Mouse (Mus musculus) stomach, embryonic 16.5 days (tissue): ENCODE measurements at regions not wholly inside any gene's neighbourhood (a gene's known extent, or its start where the extent isn't known, plus 50 kb on each side); places are given as distances from the start of the nearest gene placed in this dataset.

Experiments
- ATAC-seq: fragments of 200-750 bp; cut with Nextera tagmentation; 2 replicates; pipeline ENCODE4 v1.8.0; 2017; ENCODE audit warnings: moderate number of reproducible peaks, moderate TSS enrichment; ENCODE audit not compliant: insufficient read depth, low FRiP score
- H3K27ac ChIP-seq: fragments of 300-500 bp; sonication (generic); 2 replicates; pipeline ENCODE4 v1.5.1; 2014; ENCODE audit warnings: low read length
- H3K27me3 ChIP-seq: fragments of 300-500 bp; sonication (generic); 2 replicates; pipeline ENCODE4 v1.6.1; 2014; ENCODE audit warnings: low read length, control low read depth, mixed read lengths; ENCODE audit not compliant: control insufficient read depth, insufficient read depth
- H3K36me3 ChIP-seq: fragments of 300-500 bp; sonication (generic); 2 replicates; pipeline ENCODE4 v1.6.1; 2014; ENCODE audit warnings: low read length; ENCODE audit not compliant: control insufficient read depth, insufficient read depth
- H3K4me1 ChIP-seq: fragments of 300-500 bp; sonication (generic); 2 replicates; pipeline ENCODE4 v1.6.1; 2014; ENCODE audit warnings: low read length, control low read depth, mixed read lengths; ENCODE audit not compliant: control insufficient read depth, insufficient read depth
- H3K4me2 ChIP-seq: fragments of 300-500 bp; sonication (generic); 2 replicates; pipeline ENCODE4 v1.6.1; 2014; ENCODE audit warnings: low read depth, low read length, mixed read lengths
- H3K4me3 ChIP-seq: fragments of 300-500 bp; sonication (generic); replicated peaks from 2 replicates; pipeline ENCODE4 v1.5.1; 2014; ENCODE audit warnings: mild to moderate bottlenecking, low read length
- H3K9ac ChIP-seq: fragments of 300-500 bp; sonication (generic); 2 replicates; pipeline ENCODE4 v1.6.1; 2014; ENCODE audit warnings: low read length
- H3K9me3 ChIP-seq: fragments of 300-500 bp; sonication (generic); replicated peaks from 2 replicates; pipeline ENCODE4 v1.6.1; 2016; ENCODE audit warnings: low read length, control low read depth; ENCODE audit not compliant: control insufficient read depth
- WGBS: fragments of 180-500 bp; shearing (Covaris S2); extraction: QIAGEN DNeasy Blood & Tissue Kit; methylation state at CpG from one replicate; pipeline ENCODE4 v1.1.7; 2014; 5-methylcytosine and 5-hydroxymethylcytosine counted together

- 70% methylated on average over 2 of the region's 2 CpGs for WGBS
- Histone ChIP-seq H3K9ac (no peak overlapping the region), H3K4me1 (peaks cover 3% of the 10 kb centered on the region; the same call in 1 of the 2 replicates), H3K36me3 (no peaks in the 10 kb centered on the region), H3K27ac (no peak overlapping the region), H3K4me2 (no peak overlapping the region), H3K9me3 (no peaks in the 10 kb centered on the region), H3K4me3 (no peak overlapping the region), H3K27me3 (no peaks in the 10 kb centered on the region)
- no peak for ATAC-seq
Measured at GRCm38 (mm10) chr11:19138831-19139230, 120.0 kb upstream of the Meis1 start.

DNA sequence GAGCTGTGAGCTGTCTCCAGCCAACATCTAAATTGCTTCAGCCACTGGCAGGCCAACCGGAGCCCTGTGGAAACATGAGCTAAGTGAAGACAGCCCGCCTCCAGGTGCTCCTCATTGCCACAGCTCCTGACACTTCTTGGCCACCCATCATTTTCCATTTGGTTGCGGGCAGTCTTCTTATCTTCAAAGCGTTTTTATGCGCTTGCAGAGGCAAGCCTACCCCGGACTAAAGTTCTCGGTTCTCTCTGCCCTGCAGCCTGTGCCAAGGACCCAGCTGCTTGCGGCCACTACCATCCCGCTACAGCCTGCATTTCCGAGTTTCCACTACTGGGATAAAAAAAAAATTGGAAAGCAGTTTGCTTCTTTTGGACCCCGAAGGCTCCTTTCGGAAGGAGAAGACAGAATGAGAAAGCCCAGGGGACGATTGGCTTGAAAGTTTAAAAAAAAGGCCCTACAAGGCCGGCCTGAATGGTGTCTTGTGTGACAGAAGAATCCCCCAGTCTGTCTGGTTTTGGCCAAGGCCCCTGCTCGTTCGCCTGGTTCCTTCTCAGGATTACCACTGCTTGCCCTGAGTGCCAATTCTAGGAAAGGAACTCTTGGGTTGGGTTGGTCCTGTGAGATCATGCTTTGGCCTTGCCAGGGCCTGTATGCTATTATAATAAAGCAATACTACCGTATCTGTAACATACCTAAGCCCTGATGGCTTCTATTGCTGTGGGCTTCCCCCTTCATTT lies 124.6 kb upstream of the Meis1 start:
- Histone ChIP-seq H3K9ac (no peak overlapping the region), H3K4me1 (peaks cover 3% of the 10 kb centered on the region; the same call in 1 of the 2 replicates), H3K36me3 (no peaks in the 10 kb centered on the region), H3K27me3 (no peaks in the 10 kb centered on the region), H3K9me3 (no peaks in the 10 kb centered on the region), H3K4me2 (no peak overlapping the region), H3K4me3 (no peak overlapping the region), H3K27ac (no peak overlapping the region)
- no peak for ATAC-seq
- 66% methylated on average over 17 of the region's 17 CpGs for WGBS

GRCm38 (mm10) chr11:19144506-19144905 lies 125.7 kb upstream of the Meis1 start:
- no peak for ATAC-seq
- Histone ChIP-seq H3K27ac (no peak overlapping the region), H3K36me3 (no peaks in the 10 kb centered on the region), H3K9ac (no peak overlapping the region), H3K4me1 (no peaks in the 10 kb centered on the region), H3K4me2 (no peak overlapping the region), H3K9me3 (no peaks in the 10 kb centered on the region), H3K4me3 (no peak overlapping the region), H3K27me3 (no peaks in the 10 kb centered on the region)
- WGBS, result 82% methylated on average over 6 of the region's 6 CpGs

GRCm38 (mm10) chr11:19145263-19145662 lies 126.5 kb upstream of the Meis1 start:
- WGBS, result 75% methylated on average over 9 of the region's 9 CpGs

DNA sequence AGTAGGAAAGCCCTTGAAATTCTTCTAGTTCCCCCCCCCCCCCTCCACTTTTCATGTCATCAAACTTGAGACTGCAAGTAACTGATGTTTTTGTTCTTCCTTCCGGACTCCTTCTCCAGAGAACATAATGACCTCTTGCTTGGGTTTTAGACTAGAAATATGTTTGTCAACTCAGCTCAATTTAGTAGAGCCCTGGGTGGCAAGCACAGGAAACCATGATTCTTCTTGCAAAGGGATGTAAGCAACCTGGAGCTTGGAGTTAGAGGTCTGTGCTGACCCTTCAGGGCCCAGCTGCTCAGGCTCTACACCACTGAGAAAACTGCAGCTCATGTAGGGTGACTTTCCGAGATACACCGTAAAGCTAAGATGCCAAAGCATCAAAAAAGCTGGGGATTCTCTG lies 127.2 kb upstream of the Meis1 start:
- no peak for ATAC-seq
- no peak overlapping the region for H3K9ac ChIP-seq
- 65% methylated on average over 3 of the region's 3 CpGs for WGBS

More at GRCm38 (mm10) chr11:19145263-19145662, 126.5 kb upstream of the Meis1 start:
- no peak for ATAC-seq
- Histone ChIP-seq H3K4me2 (no peak overlapping the region), H3K36me3 (no peaks in the 10 kb centered on the region), H3K4me3 (no peak overlapping the region), H3K27me3 (no peaks in the 10 kb centered on the region), H3K27ac (no peak overlapping the region), H3K4me1 (no peaks in the 10 kb centered on the region), H3K9ac (no peak overlapping the region), H3K9me3 (no peaks in the 10 kb centered on the region)

GRCm38 (mm10) chr11:19151026-19151425 lies 132.2 kb upstream of the Meis1 start:
- Histone ChIP-seq H3K27me3 (no peaks in the 10 kb centered on the region), H3K36me3 (no peaks in the 10 kb centered on the region), H3K4me1 (no peaks in the 10 kb centered on the region), H3K4me2 (no peak overlapping the region), H3K9me3 (no peaks in the 10 kb centered on the region), H3K27ac (no peak overlapping the region), H3K4me3 (no peak overlapping the region), H3K9ac (no peak overlapping the region)
- 74% methylated on average over 3 of the region's 3 CpGs for WGBS
- no peak for ATAC-seq

More for the DNA sequence above, 127.2 kb upstream of the Meis1 start:
- Histone ChIP-seq H3K4me1 (no peaks in the 10 kb centered on the region), H3K4me2 (no peak overlapping the region), H3K36me3 (no peaks in the 10 kb centered on the region), H3K9me3 (no peaks in the 10 kb centered on the region), H3K27me3 (no peaks in the 10 kb centered on the region), H3K4me3 (no peak overlapping the region), H3K27ac (no peak overlapping the region)

DNA sequence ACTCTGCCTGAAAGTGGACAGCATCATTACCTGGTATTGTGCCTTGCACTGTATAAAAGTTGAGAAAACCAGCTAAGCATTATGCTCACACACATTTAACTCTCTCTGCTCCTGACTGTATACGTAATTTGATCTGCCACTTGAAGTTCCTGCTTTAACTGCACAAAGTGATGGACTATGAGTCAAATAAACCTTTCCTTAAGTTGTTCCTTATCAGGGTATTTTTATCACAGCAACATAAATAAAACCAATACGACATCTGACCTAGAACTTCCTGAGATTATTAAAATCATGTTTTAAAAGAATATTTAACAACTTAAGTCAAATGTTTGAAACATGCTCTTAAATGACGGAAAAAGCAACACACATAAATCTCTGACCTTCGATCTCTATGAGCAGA lies 134.9 kb upstream of the Meis1 start:
- no peaks in the 10 kb centered on the region for H3K9me3 ChIP-seq
- H3K27me3 ChIP-seq, result no peaks in the 10 kb centered on the region
- no peak for ATAC-seq
- no peak overlapping the region for H3K4me2 ChIP-seq
- 53% methylated on average over 4 of the region's 4 CpGs for WGBS
- H3K9ac ChIP-seq, result no peak overlapping the region
- no peaks in the 10 kb centered on the region for H3K4me1 ChIP-seq
- no peak overlapping the region for H3K27ac ChIP-seq
- no peak overlapping the region for H3K4me3 ChIP-seq
- H3K36me3 ChIP-seq, result no peaks in the 10 kb centered on the region

DNA sequence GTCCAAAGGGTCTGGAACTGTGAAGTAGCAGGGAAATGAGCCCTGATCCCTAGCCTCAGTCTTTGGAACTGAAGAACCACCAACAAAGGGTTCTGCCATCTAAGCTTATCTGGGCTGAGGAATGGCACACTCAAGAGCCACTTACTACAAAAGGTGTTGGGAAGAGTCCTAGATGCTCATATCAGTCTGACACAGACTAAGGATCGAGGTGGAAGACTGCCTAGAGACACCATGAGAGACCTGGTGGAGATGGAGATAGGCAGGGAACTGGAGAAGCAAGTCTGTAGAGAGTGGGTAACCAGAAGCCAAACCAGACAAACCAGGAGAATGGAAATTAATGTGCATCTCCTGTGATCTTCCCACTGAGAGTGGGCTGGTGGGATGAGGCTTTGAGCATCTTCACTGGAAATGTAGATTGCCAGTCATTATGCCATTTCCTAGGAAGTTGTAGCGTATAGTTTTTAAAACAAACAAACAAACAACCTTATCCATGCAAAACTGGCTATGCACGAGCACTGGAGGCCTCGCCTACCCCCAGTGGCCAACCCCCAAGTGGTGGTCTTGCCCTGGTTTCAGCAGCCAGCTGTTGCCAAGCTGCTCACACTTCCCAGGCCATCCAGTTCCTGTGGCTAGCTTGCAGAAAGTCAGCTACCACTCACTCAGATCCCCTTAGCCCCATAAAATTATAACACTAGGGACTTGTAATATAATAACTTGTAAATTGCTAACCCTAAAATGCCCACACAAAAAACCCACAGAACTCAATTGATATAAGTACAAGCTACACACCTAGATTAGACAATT lies 136.2 kb upstream of the Meis1 start:
- no peak for ATAC-seq

DNA sequence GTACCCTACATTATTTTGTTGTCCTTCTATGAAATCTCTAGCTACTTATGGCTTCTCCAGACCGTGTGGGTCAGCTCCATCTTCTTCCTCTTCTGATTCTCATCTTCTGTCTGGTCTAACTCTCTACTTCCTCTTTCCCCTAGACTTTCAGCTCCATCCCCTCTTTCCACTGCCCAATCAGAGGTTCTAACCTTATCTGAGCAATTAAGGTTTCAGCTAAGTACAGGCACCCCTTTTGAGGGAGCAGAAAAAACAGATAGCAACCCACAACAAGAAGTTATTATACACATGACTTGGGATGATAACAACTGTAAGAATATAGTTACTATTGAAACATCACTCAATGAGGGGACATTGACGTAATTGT lies 136.8 kb upstream of the Meis1 start:
- no peak overlapping the region for H3K9ac ChIP-seq
- H3K9me3 ChIP-seq, result no peaks in the 10 kb centered on the region
- no peaks in the 10 kb centered on the region for H3K36me3 ChIP-seq
- WGBS, result 83% methylated on average over 2 of the region's 2 CpGs
- no peaks in the 10 kb centered on the region for H3K4me1 ChIP-seq
- no peak for ATAC-seq
- no peak overlapping the region for H3K4me3 ChIP-seq
- H3K27me3 ChIP-seq, result no peaks in the 10 kb centered on the region
- no peak overlapping the region for H3K27ac ChIP-seq
- H3K4me2 ChIP-seq, result no peak overlapping the region

More for the DNA sequence above, 136.2 kb upstream of the Meis1 start:
- Histone ChIP-seq H3K27me3 (no peaks in the 10 kb centered on the region), H3K36me3 (no peaks in the 10 kb centered on the region), H3K4me2 (no peak overlapping the region), H3K9ac (no peak overlapping the region), H3K27ac (no peak overlapping the region), H3K9me3 (no peaks in the 10 kb centered on the region), H3K4me3 (no peak overlapping the region), H3K4me1 (no peaks in the 10 kb centered on the region)
- 86% methylated on average over 4 of the region's 4 CpGs for WGBS
